Mouse (Mus musculus): ENCODE data around the gene Serinc5. TPM values are rescaled to one million over a fixed set of nuclear protein-coding genes. Genes with fewer than 3 reads are reported as not detected.
A peak's percentile ranks its signal among the peaks of the same experiment; 100 is the strongest.

Gene Serinc5
- polyA plus RNA-seq, 1 experiment from 2014 or later: 11.0 TPM

GRCm38 (mm10) chr13:92636226-92636909, 25.5 kb downstream of the Serinc5 start:
- Histone ChIP-seq H3K9ac (ENCODE audit: low read length) (0 out of 2 replicates have a peak overlapping the region, but pooled peaks have one; percentile 11), H3K4me1 (ENCODE audit: control insufficient read depth in 2 of 2, insufficient read depth in 2 of 2, low read length in 2 of 2) (peaks cover 6 to 11% of the 10 kb centered on the region in 2 experiments; a peak in 2 of 4 replicates), H3K9me3 (ENCODE audit: control insufficient read depth, low read length) (no peaks in the 10 kb centered on the region), H3K27me3 (ENCODE audit: control insufficient read depth, insufficient read depth, low read length) (no peaks in the 10 kb centered on the region), H3K27ac (replicated peaks in 1 of 2; ENCODE audit: control insufficient read depth in 1 of 2, insufficient read depth in 1 of 2, low read depth in 2 of 2, low read length in 2 of 2) (0 out of 4 replicates have a peak overlapping the region, but pooled peaks of 1 of the 2 experiments have one; percentile 9), H3K36me3 (ENCODE audit: control insufficient read depth, insufficient read depth, low read length) (no peaks in the 10 kb centered on the region), H3K4me3 (ENCODE audit: control insufficient read depth in 1 of 2, insufficient read depth in 1 of 2, low read depth in 1 of 2, low read length in 2 of 2) (no peak overlapping the region), H3K4me2 (ENCODE audit: low read length) (peak overlapping the region; percentile 45; the same call in 1 of the 2 replicates)
- no peak for ATAC-seq (ENCODE audit: insufficient number of reproducible peaks, insufficient read depth, low FRiP score, low read depth)
- 72% methylated on average over 6 of the region's 6 CpGs for WGBS

- no peaks in the 10 kb centered on the region for H3K9me3 ChIP-seq (ENCODE audit: control insufficient read depth, low read length)
- no peak overlapping the region for H3K27ac ChIP-seq (replicated peaks in 1 of 2; ENCODE audit: control insufficient read depth in 1 of 2, insufficient read depth in 1 of 2, low read depth in 2 of 2, low read length in 2 of 2)
- 0 out of 2 replicates have a peak, but pooled peaks have one; percentile 34 for ATAC-seq (ENCODE audit: insufficient number of reproducible peaks, insufficient read depth, low FRiP score, low read depth)
- WGBS: 6% methylated on average over 7 of the region's 7 CpGs
- H3K27me3 ChIP-seq (ENCODE audit: control insufficient read depth, insufficient read depth, low read length): no peaks in the 10 kb centered on the region
- H3K36me3 ChIP-seq (ENCODE audit: control insufficient read depth, insufficient read depth, low read length): no peaks in the 10 kb centered on the region
- H3K4me2 ChIP-seq (ENCODE audit: low read length): peak overlapping the region; percentile 45
- peak overlapping the region; percentile 35; the same call in 1 of the 2 replicates for H3K9ac ChIP-seq (ENCODE audit: low read length)
- H3K4me1 ChIP-seq (ENCODE audit: control insufficient read depth in 2 of 2, insufficient read depth in 2 of 2, low read length in 2 of 2): peaks cover 6 to 11% of the 10 kb centered on the region in 2 experiments; a peak in 2 of 4 replicates
- H3K4me3 ChIP-seq (ENCODE audit: control insufficient read depth in 1 of 2, insufficient read depth in 1 of 2, low read depth in 1 of 2, low read length in 2 of 2): no peak overlapping the region
Observed at GRCm38 (mm10) chr13:92636910-92637275, 26.0 kb downstream of the Serinc5 start.

- Histone ChIP-seq H3K9ac (ENCODE audit: low read length) (no peak overlapping the region), H3K4me1 (ENCODE audit: control insufficient read depth in 2 of 2, insufficient read depth in 2 of 2, low read length in 2 of 2) (peaks cover 3 to 11% of the 10 kb centered on the region in 2 experiments; a peak in 2 of 4 replicates)
- WGBS: 61% methylated on average over 12 of the region's 12 CpGs
Observed at GRCm38 (mm10) chr13:92639093-92640014, 28.5 kb downstream of the Serinc5 start.

GRCm38 (mm10) chr13:92644199-92644598, 33.3 kb downstream of the Serinc5 start:
- 83% methylated on average over 3 of the region's 3 CpGs for WGBS
- no peak overlapping the region for H3K9ac ChIP-seq (ENCODE audit: low read length)
- H3K4me2 ChIP-seq (ENCODE audit: low read length): no peak overlapping the region
- no peaks in the 10 kb centered on the region for H3K36me3 ChIP-seq (ENCODE audit: control insufficient read depth, insufficient read depth, low read length)
- no peak overlapping the region for H3K4me3 ChIP-seq (ENCODE audit: control insufficient read depth in 1 of 2, insufficient read depth in 1 of 2, low read depth in 1 of 2, low read length in 2 of 2)
- ATAC-seq (ENCODE audit: insufficient number of reproducible peaks, insufficient read depth, low FRiP score, low read depth): no peak
- H3K9me3 ChIP-seq (ENCODE audit: control insufficient read depth, low read length): no peaks in the 10 kb centered on the region
- no peaks in the 10 kb centered on the region for H3K27me3 ChIP-seq (ENCODE audit: control insufficient read depth, insufficient read depth, low read length)
- no peak overlapping the region for H3K27ac ChIP-seq (replicated peaks in 1 of 2; ENCODE audit: control insufficient read depth in 1 of 2, insufficient read depth in 1 of 2, low read depth in 2 of 2, low read length in 2 of 2)
- peaks cover 0 to 6% of the 10 kb centered on the region in 2 experiments; a peak in 1 of 4 replicates for H3K4me1 ChIP-seq (ENCODE audit: control insufficient read depth in 2 of 2, insufficient read depth in 2 of 2, low read length in 2 of 2)

More at GRCm38 (mm10) chr13:92639093-92640014, 28.5 kb downstream of the Serinc5 start:
- Histone ChIP-seq H3K27ac (replicated peaks in 1 of 2; ENCODE audit: control insufficient read depth in 1 of 2, insufficient read depth in 1 of 2, low read depth in 2 of 2, low read length in 2 of 2) (no peak overlapping the region), H3K9me3 (ENCODE audit: control insufficient read depth, low read length) (no peaks in the 10 kb centered on the region), H3K4me2 (ENCODE audit: low read length) (no peak overlapping the region), H3K36me3 (ENCODE audit: control insufficient read depth, insufficient read depth, low read length) (no peaks in the 10 kb centered on the region), H3K27me3 (ENCODE audit: control insufficient read depth, insufficient read depth, low read length) (no peaks in the 10 kb centered on the region), H3K4me3 (ENCODE audit: control insufficient read depth in 1 of 2, insufficient read depth in 1 of 2, low read depth in 1 of 2, low read length in 2 of 2) (no peak overlapping the region)
- no peak for ATAC-seq (ENCODE audit: insufficient number of reproducible peaks, insufficient read depth, low FRiP score, low read depth)

- Histone ChIP-seq H3K36me3 (ENCODE audit: control insufficient read depth, insufficient read depth, low read length) (no peaks in the 10 kb centered on the region), H3K4me3 (ENCODE audit: control insufficient read depth in 1 of 2, insufficient read depth in 1 of 2, low read depth in 1 of 2, low read length in 2 of 2) (no peak overlapping the region), H3K4me2 (ENCODE audit: low read length) (no peak overlapping the region), H3K27me3 (ENCODE audit: control insufficient read depth, insufficient read depth, low read length) (no peaks in the 10 kb centered on the region), H3K9ac (ENCODE audit: low read length) (no peak overlapping the region), H3K4me1 (ENCODE audit: control insufficient read depth in 2 of 2, insufficient read depth in 2 of 2, low read length in 2 of 2) (peaks cover 0 to 3% of the 10 kb centered on the region in 2 experiments; a peak in 1 of 4 replicates), H3K9me3 (ENCODE audit: control insufficient read depth, low read length) (no peaks in the 10 kb centered on the region), H3K27ac (replicated peaks in 1 of 2; ENCODE audit: control insufficient read depth in 1 of 2, insufficient read depth in 1 of 2, low read depth in 2 of 2, low read length in 2 of 2) (no peak overlapping the region)
- no peak for ATAC-seq (ENCODE audit: insufficient number of reproducible peaks, insufficient read depth, low FRiP score, low read depth)
- WGBS: 71% methylated on average over 6 of the region's 6 CpGs
Observed at GRCm38 (mm10) chr13:92644753-92645152, 33.9 kb downstream of the Serinc5 start.

- Histone ChIP-seq H3K4me1 (ENCODE audit: control insufficient read depth in 2 of 2, insufficient read depth in 2 of 2, low read length in 2 of 2) (peaks cover 3 to 11% of the 10 kb centered on the region in 2 experiments), H3K36me3 (ENCODE audit: control insufficient read depth, insufficient read depth, low read length) (no peaks in the 10 kb centered on the region), H3K4me3 (ENCODE audit: control insufficient read depth in 1 of 2, insufficient read depth in 1 of 2, low read depth in 1 of 2, low read length in 2 of 2) (no peak overlapping the region), H3K9ac (ENCODE audit: low read length) (no peak overlapping the region), H3K9me3 (ENCODE audit: control insufficient read depth, low read length) (no peaks in the 10 kb centered on the region), H3K27ac (replicated peaks in 1 of 2; ENCODE audit: control insufficient read depth in 1 of 2, insufficient read depth in 1 of 2, low read depth in 2 of 2, low read length in 2 of 2) (no peak overlapping the region), H3K4me2 (ENCODE audit: low read length) (no peak overlapping the region), H3K27me3 (ENCODE audit: control insufficient read depth, insufficient read depth, low read length) (no peaks in the 10 kb centered on the region)
- 48% methylated on average over 2 of the region's 2 CpGs for WGBS
- ATAC-seq (ENCODE audit: insufficient number of reproducible peaks, insufficient read depth, low FRiP score, low read depth): no peak
Observed at GRCm38 (mm10) chr13:92647695-92648094, 36.8 kb downstream of the Serinc5 start.

GRCm38 (mm10) chr13:92649111-92649510, 38.2 kb downstream of the Serinc5 start:
- H3K27me3 ChIP-seq (ENCODE audit: control insufficient read depth, insufficient read depth, low read length): no peaks in the 10 kb centered on the region
- WGBS: 72% methylated on average over 10 of the region's 10 CpGs
- no peak overlapping the region for H3K9ac ChIP-seq (ENCODE audit: low read length)
- H3K27ac ChIP-seq (replicated peaks in 1 of 2; ENCODE audit: control insufficient read depth in 1 of 2, insufficient read depth in 1 of 2, low read depth in 2 of 2, low read length in 2 of 2): no peak overlapping the region
- H3K4me3 ChIP-seq (ENCODE audit: control insufficient read depth in 1 of 2, insufficient read depth in 1 of 2, low read depth in 1 of 2, low read length in 2 of 2): no peak overlapping the region
- peaks cover 10 to 19% of the 10 kb centered on the region in 2 experiments for H3K4me1 ChIP-seq (ENCODE audit: control insufficient read depth in 2 of 2, insufficient read depth in 2 of 2, low read length in 2 of 2)
- no peak overlapping the region for H3K4me2 ChIP-seq (ENCODE audit: low read length)
- no peaks in the 10 kb centered on the region for H3K36me3 ChIP-seq (ENCODE audit: control insufficient read depth, insufficient read depth, low read length)
- ATAC-seq (ENCODE audit: insufficient number of reproducible peaks, insufficient read depth, low FRiP score, low read depth): no peak
- H3K9me3 ChIP-seq (ENCODE audit: control insufficient read depth, low read length): no peaks in the 10 kb centered on the region
